Comparison of ENCODE assay signal across 9 mouse cellular contexts in the genomic region with DNA sequence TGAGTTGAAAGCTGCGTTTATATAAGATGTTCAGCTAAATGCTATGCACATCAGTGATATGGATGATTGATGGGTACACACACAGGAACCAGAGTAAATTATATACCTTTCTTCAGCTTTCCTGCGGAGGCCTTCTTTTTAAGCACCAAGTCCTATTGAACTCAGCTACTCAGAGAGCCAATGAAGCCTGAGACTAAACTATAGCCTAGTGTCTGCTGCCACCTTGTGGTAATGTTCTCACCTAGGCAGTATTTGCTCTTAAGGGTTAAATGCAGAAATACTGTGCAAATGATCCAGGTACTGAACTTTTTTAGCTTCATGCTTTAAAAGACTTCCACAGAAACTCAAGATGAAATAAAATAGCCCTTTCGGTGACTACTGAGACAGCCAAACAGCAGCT. TPM values are rescaled to one million over a fixed set of nuclear protein-coding genes. Genes with fewer than 3 reads are reported as not detected.
DNase-seq lines count a peak whose midpoint lies in the region; ATAC-seq and TF ChIP-seq lines count a peak whose summit lies in the region.
"Had no signal": no experiment of that assay in that cellular context is flagged by ENCODE, and none has a peak within 500 bp of the region (broad histone marks: within the 10 kb centered on the region; RNA-seq: fewer than 3 reads in every experiment).

No protein-coding gene starts in this region.

- peak; percentile 83 for ATAC-seq in CD4-positive, CD25-positive, alpha-beta regulatory T cell, adult 4 months
- 0 out of 2 replicates have a peak, but pooled peaks have one; percentile 68 for ATAC-seq in kidney, postnatal 0 days (replicated peaks; ENCODE audit: low FRiP score, low read depth)
- no peak for ATAC-seq in liver, embryonic 14.5 days (ENCODE audit: insufficient read depth)
- ATAC-seq in neutrophil, adult 5-6 weeks (ENCODE audit: extremely low read depth, insufficient number of reproducible peaks, low FRiP score, poor library complexity, severe bottlenecking), result 0 out of 2 replicates have a peak, but pooled peaks have one; percentile 39
- ATAC-seq in erythroblast, adult 5-6 weeks (replicated peaks; ENCODE audit: low FRiP score, poor library complexity, severe bottlenecking), result no peak

- TF ChIP-seq EP300 in liver, embryonic 14.5 days (IDR thresholded peaks at IDR 0.05; ENCODE audit: low read depth), result no peak

- no peaks in the 10 kb centered on the region for H3K4me1 ChIP-seq in kidney, postnatal 0 days (replicated peaks; ENCODE audit: insufficient read depth, low read length)
- no peaks in the 10 kb centered on the region for H3K4me1 ChIP-seq in liver, embryonic 14.5 days (replicated peaks; ENCODE audit: control insufficient read depth in 2 of 2, insufficient read depth in 2 of 2, low read length in 1 of 2)
- H3K4me1 ChIP-seq: limb, embryonic 12.5 days had no signal

- H3K36me3 ChIP-seq in kidney, postnatal 0 days (ENCODE audit: insufficient read depth, low read length), result no peaks in the 10 kb centered on the region
- H3K36me3 ChIP-seq in liver, embryonic 14.5 days (replicated peaks; ENCODE audit: control insufficient read depth, insufficient read depth, low read depth), result no peaks in the 10 kb centered on the region
- H3K36me3 ChIP-seq: limb, embryonic 12.5 days had no signal

- peak; percentile 66 for DNase-seq in MN1 (ENCODE audit: low spot score)
- DNase-seq in cerebellum, adult 9-10 months, result peak; percentile 73
- DNase-seq in frontal cortex, postnatal 14 days (ENCODE audit: low spot score in 2 of 2), result peak; percentile 10 to 56
- DNase-seq in kidney, postnatal 0 days (ENCODE audit: low spot score), result peak; percentile 90
- DNase-seq in liver, embryonic 14.5 days (ENCODE audit: low read depth in 3 of 3, low spot score in 3 of 3), result peak; percentile 19 to 31 (median 20)

- H3K9ac ChIP-seq in kidney, postnatal 0 days (ENCODE audit: low read depth, low read length), result no peak overlapping the region
- H3K9ac ChIP-seq in liver, embryonic 14.5 days (replicated peaks), result no peak overlapping the region
- H3K9ac ChIP-seq: limb, embryonic 12.5 days had no signal

- no peaks in the 10 kb centered on the region for H3K27me3 ChIP-seq in kidney, postnatal 0 days (ENCODE audit: insufficient read depth, low read length)
- no peaks in the 10 kb centered on the region for H3K27me3 ChIP-seq in liver, embryonic 14.5 days (ENCODE audit: control insufficient read depth, insufficient read depth, low read length)
- H3K27me3 ChIP-seq: limb, embryonic 12.5 days had no signal

- H3K4me2 ChIP-seq in kidney, postnatal 0 days (ENCODE audit: low read length), result no peak overlapping the region
- H3K4me2 ChIP-seq in liver, embryonic 14.5 days (ENCODE audit: low read depth), result no peak overlapping the region
- H3K4me2 ChIP-seq: limb, embryonic 12.5 days had no signal

- H3K4me3 ChIP-seq in kidney, postnatal 0 days (replicated peaks; ENCODE audit: low read depth, low read length), result no peak overlapping the region
- no peak overlapping the region for H3K4me3 ChIP-seq in liver, embryonic 14.5 days (ENCODE audit: insufficient read depth in 1 of 2, low read depth in 2 of 2, low read length in 2 of 2)
- H3K4me3 ChIP-seq: limb, embryonic 12.5 days had no signal

- WGBS in kidney, postnatal 0 days, result 39% methylated on average over 3 of the region's 3 CpGs
- 40% methylated on average over 3 of the region's 3 CpGs for WGBS in liver, embryonic 14.5 days (ENCODE audit: insufficient replicate concordance)

- peak; percentile 92 for TF ChIP-seq CTCF in kidney, postnatal 0 days (IDR thresholded peaks at IDR 0.05; ENCODE audit: low read depth)
- TF ChIP-seq CTCF in liver, embryonic 14.5 days (IDR thresholded peaks at IDR 0.05; ENCODE audit: low read depth), result peak; percentile 64

- H3K27ac ChIP-seq in kidney, postnatal 0 days, result no peak overlapping the region
- H3K27ac ChIP-seq in liver, embryonic 14.5 days, result no peak overlapping the region
- H3K27ac ChIP-seq: limb, embryonic 12.5 days had no signal

- H3K9me3 ChIP-seq in kidney, postnatal 0 days (replicated peaks; ENCODE audit: low read length), result no peaks in the 10 kb centered on the region
- H3K9me3 ChIP-seq in liver, embryonic 14.5 days (ENCODE audit: control insufficient read depth, low read length), result no peaks in the 10 kb centered on the region
- H3K9me3 ChIP-seq: limb, embryonic 12.5 days had no signal

RNA-seq across cellular contexts. Expression of a gene that starts 3.4 kb away (rescaled TPM):
- polyA plus RNA-seq in CD4-positive, CD25-positive, alpha-beta regulatory T cell, adult 4 months (2017; shearing (Covaris generic)), result not detected
- polyA plus RNA-seq in kidney, postnatal 0 days (2015; fragmentation: Nextera tagmentation; extraction: Ambion mirVana), result not detected in 2 replicates
- polyA plus RNA-seq in liver, embryonic 14.5 days (2012; rRNA removed), result not detected in 2 replicates
- polyA plus RNA-seq in liver, embryonic 14.5 days (2014; fragmentation: Nextera tagmentation; extraction: Ambion mirVana), result not detected in 2 replicates
- not detected in 2 replicates for total RNA-seq in neutrophil, adult 5-6 weeks (2017)
- not detected in 2 replicates for total RNA-seq in erythroblast, adult 5-6 weeks (2015; ENCODE audit: low replicate concordance)
- not detected in 2 replicates for total RNA-seq in erythroblast, adult 5-6 weeks (2017; ENCODE audit: low replicate concordance)
- polyA plus RNA-seq: limb, embryonic 12.5 days had no signal

RNA-seq across cellular contexts. Expression of a gene that starts 43.6 kb away (rescaled TPM):
- polyA plus RNA-seq in CD4-positive, CD25-positive, alpha-beta regulatory T cell, adult 4 months (2017; shearing (Covaris generic)), result 10 to 100 TPM; 12.0 to 13.9 TPM
- polyA plus RNA-seq in kidney, postnatal 0 days (2015; fragmentation: Nextera tagmentation; extraction: Ambion mirVana), result 4.0 and 4.6 TPM in 2 replicates
- polyA plus RNA-seq in liver, embryonic 14.5 days (2012; rRNA removed), result 3.0 and 3.2 TPM in 2 replicates
- polyA plus RNA-seq in liver, embryonic 14.5 days (2014; fragmentation: Nextera tagmentation; extraction: Ambion mirVana), result 1.1 and 1.5 TPM in 2 replicates
- 58.4 and 58.7 TPM in 2 replicates for total RNA-seq in neutrophil, adult 5-6 weeks (2017)
- 2.3 and 5.2 TPM in 2 replicates for total RNA-seq in erythroblast, adult 5-6 weeks (2015; ENCODE audit: low replicate concordance)
- total RNA-seq in erythroblast, adult 5-6 weeks (2017; ENCODE audit: low replicate concordance), result 3.0 and 4.6 TPM in 2 replicates

RNA-seq across cellular contexts. Expression of a gene that starts 44.0 kb away (rescaled TPM):
- 100 to 1,000 TPM; 113 to 135 TPM for polyA plus RNA-seq in CD4-positive, CD25-positive, alpha-beta regulatory T cell, adult 4 months (2017; shearing (Covaris generic))
- polyA plus RNA-seq in kidney, postnatal 0 days (2015; fragmentation: Nextera tagmentation; extraction: Ambion mirVana), result 211 and 212 TPM in 2 replicates
- polyA plus RNA-seq in liver, embryonic 14.5 days (2012; rRNA removed), result 23.3 and 45.1 TPM in 2 replicates
- 93.6 and 98.9 TPM in 2 replicates for polyA plus RNA-seq in liver, embryonic 14.5 days (2014; fragmentation: Nextera tagmentation; extraction: Ambion mirVana)
- total RNA-seq in neutrophil, adult 5-6 weeks (2017), result 78.8 and 87.5 TPM in 2 replicates
- 44.8 and 92.2 TPM in 2 replicates for total RNA-seq in erythroblast, adult 5-6 weeks (2015; ENCODE audit: low replicate concordance)
- 69.8 and 91.3 TPM in 2 replicates for total RNA-seq in erythroblast, adult 5-6 weeks (2017; ENCODE audit: low replicate concordance)

Comparison
In these comparisons a context has a peak if more than half of its experiments do, and no peak if none do; other contexts are left out.
1. ATAC-seq: peak in CD4-positive, CD25-positive, alpha-beta regulatory T cell, adult 4 months (single experiment), kidney, postnatal 0 days (single experiment) and neutrophil, adult 5-6 weeks (single experiment); none in liver, embryonic 14.5 days (single experiment) and erythroblast, adult 5-6 weeks (single experiment).
2. DNase-seq: peak in every context shown above with its lines; median percentile 90 in kidney, postnatal 0 days; 73 in cerebellum, adult 9-10 months; 66 in MN1; 33 in frontal cortex, postnatal 14 days; 20 in liver, embryonic 14.5 days.